Mouse (Mus musculus) monocyte, adult 5-6 weeks (primary cell): Measurements from ENCODE around the gene Cdkn2b. TPM values are rescaled to one million over a fixed set of nuclear protein-coding genes. Genes with fewer than 3 reads are reported as not detected.

Experiments used
- ATAC-seq: fragments of 153-309, 156-312 bp; replicated peaks from 2 replicates; pipeline ENCODE4 v1.8.0; 2017; ENCODE audit warnings: mild to moderate bottlenecking; ENCODE audit not compliant: low TSS enrichment, insufficient number of reproducible peaks, severe bottlenecking, poor library complexity, low FRiP score
- total RNA-seq: library from RNA; stranded (forward); fragments of 200-1000, 200-491, 200-594 nt; gene quantifications from 3 replicates; pipeline ENCODE4 v1.2.3, GENCODE M21; 2017

The Cdkn2b gene
- total RNA-seq, 1 experiment from 2014 or later: not detected

GRCm38 (mm10) chr4:89272101-89272718, 38.6 kb downstream of the Cdkn2b start:
- ATAC-seq: no peak

GRCm38 (mm10) chr4:89257768-89258167, 53.1 kb downstream of the Cdkn2b start:
- no peak for ATAC-seq

Other genes with a start within 250 kb of the Cdkn2b start
- gene Mtap, start 173.9 kb downstream of the Cdkn2b start, total RNA-seq: 12.1 to 25.9 TPM (median 24.6 TPM) in 3 replicates
- gene Cdkn2a, start 16.4 kb downstream of the Cdkn2b start, total RNA-seq: not detected in 3 replicates